Mouse (Mus musculus) inflammation-experienced regulatory T-cells, adult 6 months (primary cell): ENCODE measurements around the gene Psmd2. TPM values are rescaled to one million over a fixed set of nuclear protein-coding genes. Genes with fewer than 3 reads are reported as not detected.

Source experiments
- ATAC-seq: one replicate; pipeline ENCODE4 v1.8.0; 2017
- polyA plus RNA-seq, 3 experiments: library from polyadenylated mRNA; unstranded; fragments of 100-300 nt; shearing (Covaris generic); gene quantifications; one replicate each; pipeline ENCODE4 v1.2.1; 2017

Gene Psmd2
- 100 to 1,000 TPM; 135 to 198 (median 183) TPM for polyA plus RNA-seq

GRCm38 (mm10) chr16:20651076-20651946 is at the start of gene Psmd2:
Psmd2 (plus strand) TSS chr16:20651652.
- peak; percentile 97 for ATAC-seq

- no peak for ATAC-seq
Observed at GRCm38 (mm10) chr16:20604705-20605104, 46.7 kb upstream of the Psmd2 start.

GRCm38 (mm10) chr16:20610501-20611356 is 40.7 kb upstream of the Psmd2 start:
- peak; percentile 66 for ATAC-seq

GRCm38 (mm10) chr16:20611357-20612227 is 39.9 kb upstream of the Psmd2 start, which contains the start of the genes Eef1akmt4, Gm49333 and Alg3:
Eef1akmt4 (plus strand) TSS chr16:20611593.
Gm49333 (plus strand) TSS chr16:20611610.
Alg3 (minus strand) TSS chr16:20611735.
- peak; percentile 96 for ATAC-seq

- ATAC-seq = no peak
Observed at GRCm38 (mm10) chr16:20619541-20620398, 31.7 kb upstream of the Psmd2 start.

GRCm38 (mm10) chr16:20620399-20620735 is 31.1 kb upstream of the Psmd2 start:
- ATAC-seq = no peak

- ATAC-seq = peak; percentile 10
Observed at GRCm38 (mm10) chr16:20620751-20621190, 30.7 kb upstream of the Psmd2 start.

GRCm38 (mm10) chr16:20621191-20621990 is 30.1 kb upstream of the Psmd2 start, which contains the start of gene Camk2n2:
Camk2n2 (minus strand) TSS chr16:20621287.
- peak; percentile 44 for ATAC-seq

GRCm38 (mm10) chr16:20621991-20622685 is 29.3 kb upstream of the Psmd2 start:
- ATAC-seq = peak; percentile 11

GRCm38 (mm10) chr16:20623211-20623610 is 28.2 kb upstream of the Psmd2 start:
- no peak for ATAC-seq

GRCm38 (mm10) chr16:20628871-20629391 is 22.5 kb upstream of the Psmd2 start:
- no peak for ATAC-seq

GRCm38 (mm10) chr16:20629731-20630634 is 21.5 kb upstream of the Psmd2 start, which contains the start of gene Ece2:
Ece2 (plus strand) TSS chr16:20629828.
- no peak for ATAC-seq

GRCm38 (mm10) chr16:20637410-20637809 is 14.0 kb upstream of the Psmd2 start:
- ATAC-seq = no peak

- ATAC-seq = no peak
Observed at GRCm38 (mm10) chr16:20638367-20638766, 13.1 kb upstream of the Psmd2 start.

- ATAC-seq = peak; percentile 43
Observed at GRCm38 (mm10) chr16:20642161-20642560, 9.3 kb upstream of the Psmd2 start.

- ATAC-seq = no peak
Observed at GRCm38 (mm10) chr16:20643911-20644310, 7.5 kb upstream of the Psmd2 start.

GRCm38 (mm10) chr16:20651947-20652310 is 477 bp downstream of the Psmd2 start:
- no peak for ATAC-seq

GRCm38 (mm10) chr16:20653315-20653714 is 1.9 kb downstream of the Psmd2 start:
- no peak for ATAC-seq
